Mouse (Mus musculus): ENCODE results near the gene Orc5. TPM values are rescaled to one million over a fixed set of nuclear protein-coding genes. Genes with fewer than 3 reads are reported as not detected.

The Orc5 gene
- polyA plus RNA-seq (2012; rRNA removed) = 4.7 and 10.1 TPM in 2 replicates

DNA sequence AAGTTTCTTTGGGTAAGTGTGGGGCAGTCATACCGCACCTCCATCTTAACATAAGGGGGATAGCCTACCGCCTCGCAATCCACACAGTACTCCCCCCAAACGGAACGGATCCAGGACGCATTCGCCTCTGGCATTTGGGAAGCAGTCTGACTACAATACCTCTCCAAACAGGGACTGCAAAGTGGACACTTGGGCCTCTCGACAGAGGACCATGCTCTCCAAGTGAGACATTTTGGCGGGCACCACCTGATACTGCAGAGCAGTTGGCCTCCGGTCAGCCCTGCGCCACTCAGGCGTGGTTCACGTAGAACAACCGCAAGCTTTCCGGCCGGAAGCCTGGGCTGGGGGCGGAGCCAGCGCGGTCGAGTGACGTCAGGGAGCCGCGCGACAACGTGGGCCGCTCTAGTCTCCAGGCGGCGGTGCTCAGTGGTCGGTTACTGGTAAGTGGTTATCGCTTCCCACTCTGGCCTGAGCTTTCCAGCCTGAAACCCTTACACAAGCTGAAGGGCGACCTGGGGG, at the start of gene Orc5:
Gene Orc5, minus strand, starts transcription at position 397 of the 519 bp plus-strand sequence.
- peak; percentile 87 for TF ChIP-seq POLR2A (IDR thresholded peaks at IDR 0.05; ENCODE audit: borderline replicate concordance, extremely low read depth, insufficient read depth, insufficient read length, poor library complexity, severe bottlenecking)
- no peak for TF ChIP-seq CTCF (IDR thresholded peaks at IDR 0.05; ENCODE audit: borderline replicate concordance, extremely low read depth, insufficient read depth, insufficient read length)

DNA sequence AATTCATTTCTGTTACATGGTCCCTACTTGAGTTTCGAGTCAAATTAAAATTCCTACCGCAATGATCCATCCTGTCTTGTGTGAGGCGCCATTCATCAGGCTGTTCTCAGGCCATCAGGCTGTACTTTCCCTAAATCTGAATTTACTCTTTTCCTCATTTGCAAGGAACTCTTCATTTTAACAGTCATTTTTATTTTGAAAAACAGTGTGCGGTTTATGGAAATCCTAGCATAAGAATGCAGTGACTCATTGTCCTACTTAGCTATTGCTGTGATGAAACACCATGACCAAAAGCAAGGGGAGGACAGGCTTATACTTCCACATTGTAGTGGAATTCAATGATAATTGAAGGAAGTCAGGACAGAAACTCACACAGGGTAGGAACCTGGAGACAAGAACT, 46.8 kb upstream of the Orc5 start:
- no peak for TF ChIP-seq POLR2A (IDR thresholded peaks at IDR 0.05; ENCODE audit: borderline replicate concordance, extremely low read depth, insufficient read depth, insufficient read length, poor library complexity, severe bottlenecking)
- TF ChIP-seq CTCF (IDR thresholded peaks at IDR 0.05; ENCODE audit: borderline replicate concordance, extremely low read depth, insufficient read depth, insufficient read length) = no peak
- DNase-seq (ENCODE audit: low read depth) = no peak

More for the DNA sequence above, at the start of gene Orc5:
- DNase-seq (ENCODE audit: low read depth) = peak; percentile 98

DNA sequence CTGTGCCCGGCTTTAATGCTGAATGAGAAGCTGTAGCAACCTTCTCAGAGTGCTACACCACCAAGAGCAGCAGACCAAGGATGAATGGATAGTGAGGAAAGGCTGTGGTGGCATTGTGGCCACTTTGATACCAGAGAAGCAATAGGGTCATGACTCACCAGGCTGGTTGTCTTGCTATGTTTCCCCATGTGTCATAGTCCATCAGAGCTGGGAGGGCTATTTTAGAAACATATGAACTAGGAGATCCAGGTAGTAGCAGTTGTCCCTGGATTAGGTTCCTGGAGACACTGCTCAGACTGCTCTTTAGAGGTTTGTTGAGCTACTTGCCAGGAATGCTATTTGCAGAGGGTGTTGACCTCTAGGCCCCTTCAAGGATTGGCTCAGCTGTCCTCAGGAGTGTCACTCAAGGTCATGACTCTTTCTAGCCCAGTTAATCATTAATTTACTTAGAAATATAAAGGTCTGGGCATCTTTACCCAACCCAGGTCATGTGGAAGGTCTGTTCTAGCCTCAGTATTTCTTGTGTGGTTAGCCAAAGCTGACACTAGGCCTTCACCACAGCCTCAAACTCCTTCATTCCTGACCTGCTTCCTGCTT, 39.2 kb upstream of the Orc5 start:
- TF ChIP-seq POLR2A (IDR thresholded peaks at IDR 0.05; ENCODE audit: borderline replicate concordance, extremely low read depth, insufficient read depth, insufficient read length, poor library complexity, severe bottlenecking) (no peak), CTCF (IDR thresholded peaks at IDR 0.05; ENCODE audit: borderline replicate concordance, extremely low read depth, insufficient read depth, insufficient read length) (no peak)
- no peak for DNase-seq (ENCODE audit: low read depth)

DNA sequence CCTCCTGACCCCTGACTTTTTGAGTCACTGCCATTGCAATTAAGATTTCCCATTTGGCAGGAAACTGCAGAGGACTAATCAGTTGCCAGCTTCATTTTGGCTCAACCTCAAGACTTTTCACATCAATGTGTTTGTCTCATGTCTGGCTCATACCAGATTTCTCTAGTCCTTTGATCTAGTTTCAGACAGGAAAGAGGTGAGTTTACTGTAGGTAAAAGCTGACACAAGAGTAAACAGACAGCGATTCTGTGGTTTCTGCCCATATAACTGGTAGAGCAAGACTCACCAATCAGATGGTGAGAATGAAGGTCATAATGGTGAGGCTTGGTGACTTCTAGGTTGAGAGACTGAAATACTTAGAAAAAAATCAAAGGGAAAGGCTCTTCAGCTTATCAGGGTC, 37.3 kb upstream of the Orc5 start:
- TF ChIP-seq POLR2A (IDR thresholded peaks at IDR 0.05; ENCODE audit: borderline replicate concordance, extremely low read depth, insufficient read depth, insufficient read length, poor library complexity, severe bottlenecking) (no peak), CTCF (IDR thresholded peaks at IDR 0.05; ENCODE audit: borderline replicate concordance, extremely low read depth, insufficient read depth, insufficient read length) (no peak)
- DNase-seq (ENCODE audit: low read depth) = no peak

DNA sequence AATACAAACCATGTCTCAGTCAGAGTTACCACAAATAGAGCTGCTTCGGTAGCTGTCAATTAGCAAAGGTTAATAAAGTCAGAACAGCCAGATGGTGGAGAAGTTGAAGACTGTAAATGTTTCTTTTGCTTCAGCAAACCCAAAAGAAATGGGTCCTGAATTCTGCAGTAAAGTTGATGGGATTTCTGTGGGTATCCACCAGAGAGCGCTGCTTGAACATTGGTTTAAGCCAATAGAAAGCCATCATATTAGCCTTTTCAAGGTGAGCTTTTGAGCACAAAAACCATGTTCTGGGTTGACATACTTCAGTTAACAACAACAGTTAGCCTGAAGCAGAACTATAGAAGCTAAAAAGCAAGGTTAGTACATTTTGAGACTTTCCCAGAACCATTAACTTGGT, 34.3 kb upstream of the Orc5 start:
- DNase-seq (ENCODE audit: low read depth) = peak; percentile 30

DNA sequence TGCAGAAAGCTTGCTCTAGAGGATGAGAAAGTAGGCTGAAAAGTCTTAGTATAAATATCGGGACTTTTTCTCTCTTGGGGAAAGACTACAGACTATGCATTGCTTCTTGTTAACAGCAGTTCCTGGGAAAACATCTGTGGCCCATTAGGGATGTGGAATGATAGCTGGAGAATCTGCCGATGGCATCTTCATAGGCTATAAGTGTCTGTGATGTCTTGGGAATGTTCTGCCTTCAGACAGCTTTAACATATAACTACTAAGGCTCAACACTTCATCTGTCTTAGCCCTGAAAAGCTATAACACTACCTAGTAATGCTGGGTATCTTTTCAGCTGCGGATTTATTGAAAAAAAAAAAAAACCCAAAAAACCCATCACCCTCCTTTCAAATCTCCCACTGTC, 27.8 kb upstream of the Orc5 start:
- TF ChIP-seq CTCF (IDR thresholded peaks at IDR 0.05; ENCODE audit: borderline replicate concordance, extremely low read depth, insufficient read depth, insufficient read length) (no peak), POLR2A (IDR thresholded peaks at IDR 0.05; ENCODE audit: borderline replicate concordance, extremely low read depth, insufficient read depth, insufficient read length, poor library complexity, severe bottlenecking) (no peak)
- no peak for DNase-seq (ENCODE audit: low read depth)

More for the DNA sequence above, 34.3 kb upstream of the Orc5 start:
- TF ChIP-seq CTCF (IDR thresholded peaks at IDR 0.05; ENCODE audit: borderline replicate concordance, extremely low read depth, insufficient read depth, insufficient read length) (peak; percentile 22; the same call in 1 of the 2 replicates), POLR2A (IDR thresholded peaks at IDR 0.05; ENCODE audit: borderline replicate concordance, extremely low read depth, insufficient read depth, insufficient read length, poor library complexity, severe bottlenecking) (no peak)

DNA sequence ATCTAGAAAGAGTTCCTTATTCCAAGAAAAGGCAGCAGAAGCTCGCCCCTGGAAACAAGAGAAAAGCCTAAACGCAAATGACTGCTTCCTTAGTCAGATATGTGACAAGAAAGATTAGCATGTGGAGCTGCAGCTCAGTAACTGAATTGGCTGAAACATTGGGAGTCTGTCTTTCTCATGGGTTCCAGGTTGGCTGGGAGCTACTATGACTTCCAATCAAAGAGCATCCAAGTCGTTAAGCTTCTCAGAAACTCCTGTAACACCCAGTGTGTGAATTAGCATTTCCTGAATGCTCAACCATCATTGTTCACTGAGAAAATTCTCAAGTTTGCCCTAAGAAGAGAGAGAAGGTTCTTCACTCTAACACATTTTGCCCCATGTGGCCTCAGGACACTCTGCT, 24.5 kb upstream of the Orc5 start:
- DNase-seq (ENCODE audit: low read depth) = no peak
- TF ChIP-seq CTCF (IDR thresholded peaks at IDR 0.05; ENCODE audit: borderline replicate concordance, extremely low read depth, insufficient read depth, insufficient read length) (no peak), POLR2A (IDR thresholded peaks at IDR 0.05; ENCODE audit: borderline replicate concordance, extremely low read depth, insufficient read depth, insufficient read length, poor library complexity, severe bottlenecking) (no peak)

DNA sequence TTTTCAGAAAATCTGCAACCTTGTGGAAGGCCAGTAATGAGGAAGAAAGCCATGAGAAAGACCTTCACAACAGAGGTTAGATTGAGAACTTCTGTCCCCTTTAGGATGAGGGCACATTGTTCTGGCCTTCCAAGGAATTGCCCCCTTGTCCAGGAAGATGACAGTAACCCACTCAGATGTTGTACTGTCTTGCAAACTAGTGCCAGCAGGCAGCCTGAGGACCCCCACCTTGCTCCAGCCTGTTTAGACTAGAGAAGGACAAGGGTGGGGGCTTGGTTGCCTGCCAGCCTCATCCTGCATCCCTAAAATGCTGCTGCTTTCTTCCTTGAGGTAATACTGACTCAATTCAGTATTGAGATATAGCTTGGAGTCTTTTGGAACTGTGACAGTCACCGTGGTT, 23.9 kb upstream of the Orc5 start:
- TF ChIP-seq CTCF (IDR thresholded peaks at IDR 0.05; ENCODE audit: borderline replicate concordance, extremely low read depth, insufficient read depth, insufficient read length) (no peak), POLR2A (IDR thresholded peaks at IDR 0.05; ENCODE audit: borderline replicate concordance, extremely low read depth, insufficient read depth, insufficient read length, poor library complexity, severe bottlenecking) (no peak)
- DNase-seq (ENCODE audit: low read depth) = no peak

DNA sequence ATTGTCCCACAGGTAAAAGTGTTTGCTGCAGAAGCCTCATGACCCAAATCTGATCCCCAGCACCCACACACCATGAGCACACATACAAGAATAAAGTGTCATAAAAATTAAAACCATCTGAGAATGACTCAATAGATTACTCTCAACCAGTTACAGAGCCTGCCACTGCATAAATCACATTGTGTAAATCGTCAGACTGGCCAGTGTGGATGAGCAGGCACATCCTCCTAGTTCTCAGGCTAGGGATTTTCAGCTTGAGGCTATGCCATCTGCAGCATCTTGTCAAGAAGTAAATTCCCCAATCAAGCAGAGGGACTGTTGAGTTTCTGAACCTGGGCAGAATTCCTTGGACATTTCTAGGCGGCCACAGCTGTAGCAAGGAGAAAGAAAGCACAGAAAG, 23.5 kb upstream of the Orc5 start:
- no peak for TF ChIP-seq CTCF (IDR thresholded peaks at IDR 0.05; ENCODE audit: borderline replicate concordance, extremely low read depth, insufficient read depth, insufficient read length)
- no peak for DNase-seq (ENCODE audit: low read depth)

DNA sequence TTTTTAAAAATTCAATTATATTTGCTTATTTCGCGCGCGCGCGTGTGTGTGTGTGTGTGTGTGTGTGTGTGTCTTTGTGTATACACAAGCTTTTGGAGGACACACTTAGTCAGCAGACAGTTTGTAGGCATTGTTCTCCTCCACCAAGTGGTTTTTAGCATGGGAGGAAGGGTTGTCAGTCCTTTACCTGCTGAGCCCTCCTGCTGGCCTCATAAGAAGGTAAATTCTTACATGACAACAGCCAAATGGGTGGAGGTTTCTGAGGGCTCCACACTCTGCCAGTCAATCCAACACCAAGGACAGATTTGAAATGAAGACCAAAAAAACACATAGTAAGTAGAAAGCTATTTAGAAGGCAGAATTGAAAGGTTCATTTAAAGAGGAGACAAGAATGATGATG, 22.7 kb upstream of the Orc5 start:
- TF ChIP-seq CTCF (IDR thresholded peaks at IDR 0.05; ENCODE audit: borderline replicate concordance, extremely low read depth, insufficient read depth, insufficient read length) (no peak), POLR2A (IDR thresholded peaks at IDR 0.05; ENCODE audit: borderline replicate concordance, extremely low read depth, insufficient read depth, insufficient read length, poor library complexity, severe bottlenecking) (no peak)
- DNase-seq (ENCODE audit: low read depth) = no peak

DNA sequence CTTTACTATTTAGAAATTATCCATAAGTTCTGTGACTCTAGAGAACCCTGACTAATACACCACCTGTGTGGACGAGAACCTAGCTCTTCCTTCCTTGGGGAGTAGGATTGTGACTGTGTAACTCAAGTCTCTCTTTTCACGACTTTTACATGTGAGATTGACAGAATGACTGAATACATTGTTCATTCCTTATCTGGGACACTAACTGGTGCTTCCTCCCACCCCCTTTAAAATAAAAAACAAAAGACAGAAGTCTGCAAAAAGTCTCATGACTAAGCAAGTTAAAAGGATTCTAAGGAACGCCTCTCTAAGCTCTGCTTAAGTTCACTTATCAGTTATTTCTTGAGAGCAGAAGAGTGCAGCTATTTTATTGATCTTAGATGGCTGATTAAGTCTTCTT, 22.2 kb upstream of the Orc5 start:
- TF ChIP-seq CTCF (IDR thresholded peaks at IDR 0.05; ENCODE audit: borderline replicate concordance, extremely low read depth, insufficient read depth, insufficient read length) (no peak), POLR2A (IDR thresholded peaks at IDR 0.05; ENCODE audit: borderline replicate concordance, extremely low read depth, insufficient read depth, insufficient read length, poor library complexity, severe bottlenecking) (no peak)
- DNase-seq (ENCODE audit: low read depth) = no peak

DNA sequence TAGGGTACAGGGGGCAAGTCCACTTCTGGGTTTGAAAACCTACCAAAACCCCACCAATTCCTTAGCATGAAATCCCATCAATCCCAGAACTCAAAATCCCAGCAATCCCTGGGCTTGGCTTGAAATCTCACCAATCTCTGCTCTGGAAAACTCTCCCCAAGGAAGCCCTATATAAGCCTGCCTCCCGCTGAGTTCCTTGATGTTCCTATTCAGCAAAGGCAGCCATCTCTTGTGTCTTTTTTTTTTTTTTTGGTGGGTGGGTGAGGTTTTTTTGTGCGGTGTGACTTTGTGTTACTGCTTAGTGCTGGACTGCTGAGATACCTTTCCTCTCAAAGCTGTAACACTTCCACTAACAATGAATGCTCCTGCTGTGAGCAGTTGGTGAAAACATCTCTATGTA, 15.5 kb upstream of the Orc5 start:
- DNase-seq (ENCODE audit: low read depth) = no peak
- TF ChIP-seq POLR2A (IDR thresholded peaks at IDR 0.05; ENCODE audit: borderline replicate concordance, extremely low read depth, insufficient read depth, insufficient read length, poor library complexity, severe bottlenecking) = no peak
- no peak for TF ChIP-seq CTCF (IDR thresholded peaks at IDR 0.05; ENCODE audit: borderline replicate concordance, extremely low read depth, insufficient read depth, insufficient read length)

Data from brain, embryonic 14.5 days (tissue).